Mouse (Mus musculus): ENCODE measurements around the gene Ctsw.

The Ctsw gene

GRCm38 (mm10) chr19:5431911-5432464 lies 36.3 kb downstream of the Ctsw start:
- no peak for DNase-seq (ENCODE audit: low spot score in 2 of 2)

- DNase-seq (ENCODE audit: low spot score in 2 of 2): no peak
Observed at GRCm38 (mm10) chr19:5430408-5430807, 37.9 kb downstream of the Ctsw start.

GRCm38 (mm10) chr19:5429806-5430205 lies 38.5 kb downstream of the Ctsw start:
- DNase-seq (ENCODE audit: low spot score in 2 of 2): no peak

GRCm38 (mm10) chr19:5429219-5429618 lies 39.1 kb downstream of the Ctsw start:
- DNase-seq (ENCODE audit: low spot score in 2 of 2): no peak

- no peak for DNase-seq (ENCODE audit: low spot score in 2 of 2)
Observed at GRCm38 (mm10) chr19:5428083-5428482, 40.2 kb downstream of the Ctsw start.

- no peak for DNase-seq (ENCODE audit: low spot score in 2 of 2)
Observed at GRCm38 (mm10) chr19:5426640-5427290, 41.5 kb downstream of the Ctsw start.

GRCm38 (mm10) chr19:5425906-5426565 lies 42.3 kb downstream of the Ctsw start:
- no peak for DNase-seq (ENCODE audit: low spot score in 2 of 2)

GRCm38 (mm10) chr19:5424782-5425741 lies 43.2 kb downstream of the Ctsw start, which contains the start of the genes Drap1 and AI837181:
Gene Drap1 (minus strand): TSS chr19:5424979.
Gene AI837181 (plus strand): TSS chr19:5425144.
- DNase-seq (ENCODE audit: low spot score in 2 of 2): peak; percentile 87 to 89

GRCm38 (mm10) chr19:5424092-5424781 lies 44.1 kb downstream of the Ctsw start:
- peak; percentile 59 for DNase-seq (ENCODE audit: low spot score in 2 of 2)

GRCm38 (mm10) chr19:5423561-5423960 lies 44.7 kb downstream of the Ctsw start:
- DNase-seq (ENCODE audit: low spot score in 2 of 2): no peak

- DNase-seq (ENCODE audit: low spot score in 2 of 2): no peak
Observed at GRCm38 (mm10) chr19:5422895-5423443, 45.3 kb downstream of the Ctsw start.

- no peak for DNase-seq (ENCODE audit: low spot score in 2 of 2)
Observed at GRCm38 (mm10) chr19:5422267-5422666, 46.0 kb downstream of the Ctsw start.

- no peak for DNase-seq (ENCODE audit: low spot score in 2 of 2)
Observed at GRCm38 (mm10) chr19:5421784-5422183, 46.5 kb downstream of the Ctsw start.

GRCm38 (mm10) chr19:5420579-5420978 lies 47.7 kb downstream of the Ctsw start:
- DNase-seq (ENCODE audit: low spot score in 2 of 2): no peak

- DNase-seq (ENCODE audit: low spot score in 2 of 2): no peak
Observed at GRCm38 (mm10) chr19:5419630-5420029, 48.7 kb downstream of the Ctsw start.

- DNase-seq (ENCODE audit: low spot score in 2 of 2): no peak
Observed at GRCm38 (mm10) chr19:5418750-5419466, 49.4 kb downstream of the Ctsw start.

All from frontal cortex, postnatal 36 days (tissue).